Mouse (Mus musculus): ENCODE results near the gene Cd300e. TPM values are rescaled to one million over a fixed set of nuclear protein-coding genes. Genes with fewer than 3 reads are reported as not detected.

Cd300e gene
- polyA plus RNA-seq, 1 experiment = 0.12 TPM

- 80% methylated on average over 10 of the region's 10 CpGs for WGBS
These were observed 36.4 kb upstream of the Cd300e start for GRCm38 (mm10) chr11:115098203-115098932.

GRCm38 (mm10) chr11:115092140-115092539 is 30.2 kb upstream of the Cd300e start:
- H3K27ac ChIP-seq (ENCODE audit: control insufficient read depth, insufficient read depth, low read length) = no peak overlapping the region
- no peak for DNase-seq
- 37% methylated on average over 4 of the region's 4 CpGs for WGBS
- H3K27me3 ChIP-seq (ENCODE audit: control insufficient read depth, insufficient read depth, low read length) = no peaks in the 10 kb centered on the region; the same call in 1 of the 2 replicates
- no peak overlapping the region for H3K4me3 ChIP-seq (ENCODE audit: control insufficient read depth, insufficient read depth, low read length)
- H3K4me1 ChIP-seq (replicated peaks; ENCODE audit: control insufficient read depth, insufficient read depth, low read length) = 0 out of 2 replicates have a peak, but pooled peaks cover 2% of the 10 kb centered on the region
- H3K36me3 ChIP-seq (ENCODE audit: control insufficient read depth, insufficient read depth, low read length) = no peaks in the 10 kb centered on the region
- TF ChIP-seq CTCF (IDR thresholded peaks at IDR 0.05; ENCODE audit: borderline replicate concordance, control insufficient read depth, extremely low read depth, insufficient read depth, low read length, poor library complexity) (no peak), POLR2A (IDR thresholded peaks at IDR 0.05; ENCODE audit: control insufficient read depth, extremely low read depth, insufficient read depth, low read length, poor library complexity) (no peak)

More at GRCm38 (mm10) chr11:115098203-115098932, 36.4 kb upstream of the Cd300e start:
- DNase-seq = no peak
- TF ChIP-seq POLR2A (IDR thresholded peaks at IDR 0.05; ENCODE audit: control insufficient read depth, extremely low read depth, insufficient read depth, low read length, poor library complexity) (no peak), CTCF (IDR thresholded peaks at IDR 0.05; ENCODE audit: borderline replicate concordance, control insufficient read depth, extremely low read depth, insufficient read depth, low read length, poor library complexity) (no peak)
- Histone ChIP-seq H3K27me3 (ENCODE audit: control insufficient read depth, insufficient read depth, low read length) (no peaks in the 10 kb centered on the region), H3K27ac (ENCODE audit: control insufficient read depth, insufficient read depth, low read length) (no peak overlapping the region), H3K36me3 (ENCODE audit: control insufficient read depth, insufficient read depth, low read length) (no peaks in the 10 kb centered on the region), H3K4me3 (ENCODE audit: control insufficient read depth, insufficient read depth, low read length) (no peak overlapping the region), H3K4me1 (replicated peaks; ENCODE audit: control insufficient read depth, insufficient read depth, low read length) (no peaks in the 10 kb centered on the region)

- no peak for DNase-seq
- TF ChIP-seq CTCF (IDR thresholded peaks at IDR 0.05; ENCODE audit: borderline replicate concordance, control insufficient read depth, extremely low read depth, insufficient read depth, low read length, poor library complexity) (no peak), POLR2A (IDR thresholded peaks at IDR 0.05; ENCODE audit: control insufficient read depth, extremely low read depth, insufficient read depth, low read length, poor library complexity) (no peak)
- H3K4me1 ChIP-seq (replicated peaks; ENCODE audit: control insufficient read depth, insufficient read depth, low read length) = 0 out of 2 replicates have a peak, but pooled peaks cover 2% of the 10 kb centered on the region
- no peaks in the 10 kb centered on the region for H3K36me3 ChIP-seq (ENCODE audit: control insufficient read depth, insufficient read depth, low read length)
- H3K4me3 ChIP-seq (ENCODE audit: control insufficient read depth, insufficient read depth, low read length) = no peak within 1 kb of the TSS
- 6% methylated on average over 36 of the region's 36 CpGs for WGBS
- H3K27me3 ChIP-seq (ENCODE audit: control insufficient read depth, insufficient read depth, low read length) = no peaks in the 10 kb centered on the region; the same call in 1 of the 2 replicates
- no peak within 1 kb of the TSS for H3K27ac ChIP-seq (ENCODE audit: control insufficient read depth, insufficient read depth, low read length)
These were observed 29.5 kb upstream of the Cd300e start, which contains the start of gene Rab37 for GRCm38 (mm10) chr11:115091362-115091901. Gene Rab37, plus strand, starts transcription at chr11:115091431.

- H3K4me3 ChIP-seq (ENCODE audit: control insufficient read depth, insufficient read depth, low read length) = no peak overlapping the region
- H3K27me3 ChIP-seq (ENCODE audit: control insufficient read depth, insufficient read depth, low read length) = no peaks in the 10 kb centered on the region; the same call in 1 of the 2 replicates
- 69% methylated on average over 6 of the region's 6 CpGs for WGBS
- 0 out of 2 replicates have a peak, but pooled peaks cover 2% of the 10 kb centered on the region for H3K4me1 ChIP-seq (replicated peaks; ENCODE audit: control insufficient read depth, insufficient read depth, low read length)
- no peak for DNase-seq
- no peak overlapping the region for H3K27ac ChIP-seq (ENCODE audit: control insufficient read depth, insufficient read depth, low read length)
- TF ChIP-seq POLR2A (IDR thresholded peaks at IDR 0.05; ENCODE audit: control insufficient read depth, extremely low read depth, insufficient read depth, low read length, poor library complexity) = no peak
- TF ChIP-seq CTCF (IDR thresholded peaks at IDR 0.05; ENCODE audit: borderline replicate concordance, control insufficient read depth, extremely low read depth, insufficient read depth, low read length, poor library complexity) = peak; percentile 81; the same call in 1 of the 2 replicates
- no peaks in the 10 kb centered on the region for H3K36me3 ChIP-seq (ENCODE audit: control insufficient read depth, insufficient read depth, low read length)
These were observed 27.9 kb upstream of the Cd300e start for GRCm38 (mm10) chr11:115089853-115090252.

- Histone ChIP-seq H3K36me3 (ENCODE audit: control insufficient read depth, insufficient read depth, low read length) (no peaks in the 10 kb centered on the region), H3K27ac (ENCODE audit: control insufficient read depth, insufficient read depth, low read length) (no peak overlapping the region), H3K4me3 (ENCODE audit: control insufficient read depth, insufficient read depth, low read length) (no peak overlapping the region), H3K4me1 (replicated peaks; ENCODE audit: control insufficient read depth, insufficient read depth, low read length) (0 out of 2 replicates have a peak, but pooled peaks cover 2% of the 10 kb centered on the region), H3K27me3 (ENCODE audit: control insufficient read depth, insufficient read depth, low read length) (no peaks in the 10 kb centered on the region; the same call in 1 of the 2 replicates)
- 43% methylated on average over 7 of the region's 7 CpGs for WGBS
- TF ChIP-seq POLR2A (IDR thresholded peaks at IDR 0.05; ENCODE audit: control insufficient read depth, extremely low read depth, insufficient read depth, low read length, poor library complexity) (no peak), CTCF (IDR thresholded peaks at IDR 0.05; ENCODE audit: borderline replicate concordance, control insufficient read depth, extremely low read depth, insufficient read depth, low read length, poor library complexity) (no peak)
- DNase-seq = no peak
These were observed 24.2 kb upstream of the Cd300e start for GRCm38 (mm10) chr11:115086213-115086612.

GRCm38 (mm10) chr11:115085064-115085463 is 23.1 kb upstream of the Cd300e start:
- Histone ChIP-seq H3K36me3 (ENCODE audit: control insufficient read depth, insufficient read depth, low read length) (no peaks in the 10 kb centered on the region), H3K27ac (ENCODE audit: control insufficient read depth, insufficient read depth, low read length) (no peak overlapping the region), H3K4me3 (ENCODE audit: control insufficient read depth, insufficient read depth, low read length) (no peak overlapping the region), H3K4me1 (replicated peaks; ENCODE audit: control insufficient read depth, insufficient read depth, low read length) (0 out of 2 replicates have a peak, but pooled peaks cover 2% of the 10 kb centered on the region), H3K27me3 (ENCODE audit: control insufficient read depth, insufficient read depth, low read length) (no peaks in the 10 kb centered on the region; the same call in 1 of the 2 replicates)
- 89% methylated on average over 8 of the region's 8 CpGs for WGBS
- TF ChIP-seq CTCF (IDR thresholded peaks at IDR 0.05; ENCODE audit: borderline replicate concordance, control insufficient read depth, extremely low read depth, insufficient read depth, low read length, poor library complexity) (no peak), POLR2A (IDR thresholded peaks at IDR 0.05; ENCODE audit: control insufficient read depth, extremely low read depth, insufficient read depth, low read length, poor library complexity) (no peak)
- DNase-seq = no peak

All from thymus, adult 2 months (tissue).